Mouse (Mus musculus): ENCODE results near the gene Slc35d2.

GRCm38 (mm10) chr13:64163147-64163715 is 34.1 kb upstream of the Slc35d2 start:
- TF ChIP-seq CTCF (IDR thresholded peaks at IDR 0.05; ENCODE audit: control insufficient read depth, insufficient read depth, insufficient read length), result no peak
- no peak for TF ChIP-seq USF1 (IDR thresholded peaks at IDR 0.05; ENCODE audit: low read depth)
- TF ChIP-seq CEBPB (IDR thresholded peaks at IDR 0.05; ENCODE audit: low read depth), result no peak
- no peak for TF ChIP-seq FOSL1 (IDR thresholded peaks at IDR 0.05; ENCODE audit: insufficient read depth, low read length, poor library complexity, severe bottlenecking)
- no peak for TF ChIP-seq MYOG (IDR thresholded peaks at IDR 0.05; ENCODE audit: control insufficient read depth, extremely low read depth, insufficient read length)
